Comparison of ENCODE assay signal across 8 mouse cellular contexts in genomic region chr11:35452413-35452812, GRCm38 (mm10).
DNase-seq lines count a peak whose midpoint lies in the region; ATAC-seq and TF ChIP-seq lines count a peak whose summit lies in the region.

No protein-coding gene starts in this region.

- no peak overlapping the region for H3K4me2 ChIP-seq in hindbrain, postnatal 0 days (ENCODE audit: low read depth, low read length)

- peak; percentile 83 for ATAC-seq in hindbrain, postnatal 0 days
- no peak for ATAC-seq in activated CD4-positive, CD25-positive, alpha-beta regulatory T cell, adult 4 months

- no peak overlapping the region for H3K9ac ChIP-seq in hindbrain, postnatal 0 days (replicated peaks; ENCODE audit: low read length)

- no peak overlapping the region for H3K4me3 ChIP-seq in hindbrain, postnatal 0 days (ENCODE audit: low read length)
- H3K4me3 ChIP-seq in midbrain, embryonic 10.5 days, result no peak overlapping the region

- no peak overlapping the region for H3K27ac ChIP-seq in hindbrain, postnatal 0 days
- H3K27ac ChIP-seq in midbrain, embryonic 10.5 days (replicated peaks), result peak overlapping the region; percentile 72; the same call in 1 of the 2 replicates

- H3K27me3 ChIP-seq in hindbrain, postnatal 0 days (ENCODE audit: insufficient read depth, low read length), result peaks cover 6% of the 10 kb centered on the region; the same call in 1 of the 2 replicates
- peaks cover 92% of the 10 kb centered on the region for H3K27me3 ChIP-seq in midbrain, embryonic 10.5 days (ENCODE audit: low read depth, poor library complexity, severe bottlenecking)

- intact Hi-C loops in left cerebral cortex, postnatal 25 days (cut with DNase I), result loop anchor here (2.0 to 5.0 kb wide), 2 partner anchors 212 to 615 kb away; no protein-coding TSS in a partner anchor

- H3K9me3 ChIP-seq in hindbrain, postnatal 0 days (ENCODE audit: low read length), result no peaks in the 10 kb centered on the region
- H3K9me3 ChIP-seq in midbrain, embryonic 10.5 days (replicated peaks), result no peaks in the 10 kb centered on the region

- no peaks in the 10 kb centered on the region for H3K4me1 ChIP-seq in hindbrain, postnatal 0 days (ENCODE audit: insufficient read depth, low read length)
- H3K4me1 ChIP-seq in midbrain, embryonic 10.5 days, result peaks cover 42% of the 10 kb centered on the region

- TF ChIP-seq CTCF in hindbrain, postnatal 0 days (IDR thresholded peaks at IDR 0.05; ENCODE audit: low read depth), result peak; percentile 83

- peak; percentile 25 to 31 for DNase-seq in left cerebral cortex, postnatal 25 days (ENCODE audit: low spot score in 2 of 2)
- DNase-seq in left cerebral cortex, adult 11 months (ENCODE audit: low spot score), result no peak
- peak; percentile 22 for DNase-seq in NIH3T3 (ENCODE audit: low read depth)
- peak; percentile 81 for DNase-seq in embryo, embryonic 10 days (ENCODE audit: low spot score)
- DNase-seq in hindbrain, postnatal 0 days (ENCODE audit: low spot score), result peak; percentile 84
- DNase-seq in midbrain, embryonic 10.5 days (ENCODE audit: low spot score), result peak; percentile 76
- no peak for DNase-seq in ovary, postnatal 10 days (ENCODE audit: low spot score)

- 30% methylated on average over 5 of the region's 5 CpGs for WGBS in hindbrain, postnatal 0 days
- WGBS in midbrain, embryonic 10.5 days, result 13% methylated on average over 5 of the region's 5 CpGs

- no peaks in the 10 kb centered on the region for H3K36me3 ChIP-seq in hindbrain, postnatal 0 days (ENCODE audit: insufficient read depth, low read length)
- H3K36me3 ChIP-seq in midbrain, embryonic 10.5 days, result no peaks in the 10 kb centered on the region

Comparison
In these comparisons a context has a peak if more than half of its experiments do, and no peak if none do; other contexts are left out.
1. DNase-seq: peak in left cerebral cortex, postnatal 25 days (2 of 2), NIH3T3 (single experiment), embryo, embryonic 10 days (single experiment), hindbrain, postnatal 0 days (single experiment) and midbrain, embryonic 10.5 days (single experiment); none in left cerebral cortex, adult 11 months (single experiment) and ovary, postnatal 10 days (single experiment).